Mouse (Mus musculus): ENCODE results near the gene A4gnt. TPM values are rescaled to one million over a fixed set of nuclear protein-coding genes. Genes with fewer than 3 reads are reported as not detected.

Gene A4gnt
- polyA plus RNA-seq, 1 experiment from 2014 or later = not detected

Other genes starting within 250 kb of the A4gnt start
- 14.4 and 14.9 TPM in 2 replicates for gene Mras, start 175.1 kb upstream of the A4gnt start, polyA plus RNA-seq (2015; fragmentation: Nextera tagmentation; extraction: Ambion mirVana)
- gene Nme9, start 161.0 kb upstream of the A4gnt start, polyA plus RNA-seq (2015; fragmentation: Nextera tagmentation; extraction: Ambion mirVana) = 0.11 and 0.13 TPM in 2 replicates
- 18.5 and 18.6 TPM in 2 replicates for gene Armc8, start 43.6 kb upstream of the A4gnt start, polyA plus RNA-seq (2015; fragmentation: Nextera tagmentation; extraction: Ambion mirVana)
- 14.0 and 19.5 TPM in 2 replicates for gene Dbr1, start 36.7 kb upstream of the A4gnt start, polyA plus RNA-seq (2015; fragmentation: Nextera tagmentation; extraction: Ambion mirVana)
- 14.1 and 18.0 TPM in 2 replicates for gene Dzip1l, start 17.0 kb downstream of the A4gnt start, polyA plus RNA-seq (2015; fragmentation: Nextera tagmentation; extraction: Ambion mirVana)
- 6.1 and 15.1 TPM in 2 replicates for gene Cldn18, start 104.8 kb downstream of the A4gnt start, polyA plus RNA-seq (2015; fragmentation: Nextera tagmentation; extraction: Ambion mirVana)

Measured in heart, embryonic 15.5 days (tissue).